Mouse (Mus musculus) adrenal gland, postnatal 10 days (tissue): ENCODE results near the gene Chn2. TPM values are rescaled to one million over a fixed set of nuclear protein-coding genes. Genes with fewer than 3 reads are reported as not detected.

Source experiments
- DNase-seq: peaks from one replicate; pipeline ENCODE4 v3.0.0; 2021; ENCODE audit warnings: mixed read lengths
- total RNA-seq, 2 experiments: library from RNA; stranded (reverse); gene quantifications; 2 replicates each; pipeline ENCODE4 v1.2.3; 2021

Chn2 gene
- total RNA-seq, 2 experiments from 2014 or later: 9.5 to 12.2 TPM

- peak; percentile 29 for DNase-seq
Observed at GRCm38 (mm10) chr6:54042142-54042541, 2.8 kb downstream of the Chn2 start.

- DNase-seq: no peak
Observed at GRCm38 (mm10) chr6:54043536-54043935, 4.2 kb downstream of the Chn2 start.

- no peak for DNase-seq
Observed at GRCm38 (mm10) chr6:54045748-54046721, 6.7 kb downstream of the Chn2 start.

- no peak for DNase-seq
Observed at GRCm38 (mm10) chr6:54046884-54047747, 7.8 kb downstream of the Chn2 start.

- no peak for DNase-seq
Observed at GRCm38 (mm10) chr6:54048768-54049167, 9.4 kb downstream of the Chn2 start.

GRCm38 (mm10) chr6:54051173-54051572 lies 11.8 kb downstream of the Chn2 start:
- DNase-seq: no peak

- DNase-seq: no peak
Observed at GRCm38 (mm10) chr6:54052124-54052523, 12.8 kb downstream of the Chn2 start.

GRCm38 (mm10) chr6:54052666-54053065 lies 13.3 kb downstream of the Chn2 start:
- DNase-seq: no peak

GRCm38 (mm10) chr6:54053316-54053715 lies 14.0 kb downstream of the Chn2 start:
- DNase-seq: no peak

- no peak for DNase-seq
Observed at GRCm38 (mm10) chr6:54055387-54055786, 16.0 kb downstream of the Chn2 start.

GRCm38 (mm10) chr6:54056548-54057532 lies 17.5 kb downstream of the Chn2 start:
- DNase-seq: no peak

- no peak for DNase-seq
Observed at GRCm38 (mm10) chr6:54057661-54058060, 18.3 kb downstream of the Chn2 start.

GRCm38 (mm10) chr6:54058837-54059236 lies 19.5 kb downstream of the Chn2 start:
- DNase-seq: no peak

GRCm38 (mm10) chr6:54060258-54060657 lies 20.9 kb downstream of the Chn2 start:
- DNase-seq: no peak

- no peak for DNase-seq
Observed at GRCm38 (mm10) chr6:54061375-54061774, 22.0 kb downstream of the Chn2 start.

GRCm38 (mm10) chr6:54063878-54064277 lies 24.5 kb downstream of the Chn2 start:
- DNase-seq: no peak

GRCm38 (mm10) chr6:54067380-54067779 lies 28.0 kb downstream of the Chn2 start:
- DNase-seq: no peak

- no peak for DNase-seq
Observed at GRCm38 (mm10) chr6:54068882-54069281, 29.5 kb downstream of the Chn2 start.

GRCm38 (mm10) chr6:54070736-54071135 lies 31.4 kb downstream of the Chn2 start:
- DNase-seq: peak; percentile 65

GRCm38 (mm10) chr6:54071478-54071877 lies 32.1 kb downstream of the Chn2 start:
- DNase-seq: no peak

- DNase-seq: no peak
Observed at GRCm38 (mm10) chr6:54074454-54074853, 35.1 kb downstream of the Chn2 start.

- peak; percentile 29 for DNase-seq
Observed at GRCm38 (mm10) chr6:54075419-54075818, 36.1 kb downstream of the Chn2 start.
